Mouse (Mus musculus): ENCODE data around the gene Prr29. TPM values are rescaled to one million over a fixed set of nuclear protein-coding genes. Genes with fewer than 3 reads are reported as not detected.

The Prr29 gene
- total and polyA plus RNA-seq, 3 experiments, result 0.37 to 10.4 (median 0.48) TPM

DNA sequence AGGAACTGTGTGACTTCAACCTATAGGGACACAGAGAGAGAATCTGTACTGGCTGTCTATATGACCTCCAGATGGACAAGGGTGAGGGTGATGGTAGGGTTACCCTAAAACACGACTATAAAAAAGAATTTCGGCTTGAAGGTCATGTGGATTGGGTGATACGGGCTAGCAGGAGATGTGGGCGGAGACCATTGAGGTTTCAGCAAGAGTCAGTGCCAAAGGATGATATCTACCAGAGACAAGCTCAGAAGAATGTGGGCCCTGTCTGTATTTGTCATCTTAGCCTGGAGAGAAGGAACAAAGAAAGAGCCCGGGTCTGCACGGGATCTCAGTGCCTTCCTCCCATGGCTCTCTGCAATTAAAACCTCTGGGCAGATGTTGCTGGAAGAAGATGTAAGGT is 15.5 kb upstream of the Prr29 start:
- H3K9ac ChIP-seq (ENCODE audit: low read depth, low read length), result no peak overlapping the region
- no peaks in the 10 kb centered on the region for H3K36me3 ChIP-seq (ENCODE audit: control insufficient read depth, insufficient read depth, low read length)
- H3K79me2 ChIP-seq (replicated peaks; ENCODE audit: control insufficient read depth, insufficient read depth, low read length), result no peaks in the 10 kb centered on the region
- intact Hi-C loops (cut with DNase I), result no loop called here
- H3K27ac ChIP-seq, result no peak overlapping the region
- no peaks in the 10 kb centered on the region for H3K27me3 ChIP-seq (ENCODE audit: control insufficient read depth, insufficient read depth, low read length)
- no peak overlapping the region for H3K4me3 ChIP-seq
- DNase-seq, result no peak
- WGBS, result 65% methylated on average over 6 of the region's 6 CpGs
- H3K4me1 ChIP-seq (ENCODE audit: control insufficient read depth, insufficient read depth, low read length), result peaks cover 2% of the 10 kb centered on the region; the same call in 1 of the 2 replicates
- TF ChIP-seq POLR2A (IDR thresholded peaks at IDR 0.05; ENCODE audit: insufficient read depth, low read depth, low read length) (no peak), EP300 (IDR thresholded peaks at IDR 0.05; ENCODE audit: insufficient read depth, low read depth, low read length) (no peak), CTCF (IDR thresholded peaks at IDR 0.05) (no peak)

DNA sequence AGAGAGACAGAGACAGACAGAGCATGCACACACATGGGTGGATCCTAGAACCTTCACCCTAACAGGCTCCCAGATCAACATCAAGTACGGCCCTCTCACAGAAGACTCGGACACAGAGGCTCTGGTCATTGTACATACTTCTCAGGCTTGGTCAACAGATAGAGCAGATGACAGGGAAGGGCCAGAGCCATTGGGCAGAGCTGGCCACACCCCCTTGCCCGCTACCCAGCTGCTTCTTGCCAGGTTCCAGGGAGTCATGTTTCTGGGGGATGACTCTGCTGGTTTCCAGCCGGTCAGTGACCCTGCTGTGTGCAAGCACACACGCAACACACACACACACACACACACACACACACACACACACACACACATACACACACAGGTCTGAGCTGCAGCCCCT is 14.4 kb upstream of the Prr29 start:
- H3K9ac ChIP-seq (ENCODE audit: low read depth, low read length), result no peak overlapping the region
- peaks cover 4% of the 10 kb centered on the region; the same call in 1 of the 2 replicates for H3K4me1 ChIP-seq (ENCODE audit: control insufficient read depth, insufficient read depth, low read length)
- intact Hi-C loops (cut with DNase I), result no loop called here
- H3K27ac ChIP-seq, result no peak overlapping the region
- H3K79me2 ChIP-seq (replicated peaks; ENCODE audit: control insufficient read depth, insufficient read depth, low read length), result no peaks in the 10 kb centered on the region
- H3K36me3 ChIP-seq (ENCODE audit: control insufficient read depth, insufficient read depth, low read length), result no peaks in the 10 kb centered on the region
- no peak for TF ChIP-seq EP300 (IDR thresholded peaks at IDR 0.05; ENCODE audit: insufficient read depth, low read depth, low read length)
- no peak overlapping the region for H3K4me3 ChIP-seq
- DNase-seq, result no peak
- no peaks in the 10 kb centered on the region for H3K27me3 ChIP-seq (ENCODE audit: control insufficient read depth, insufficient read depth, low read length)
- WGBS, result 84% methylated on average over 5 of the region's 5 CpGs

DNA sequence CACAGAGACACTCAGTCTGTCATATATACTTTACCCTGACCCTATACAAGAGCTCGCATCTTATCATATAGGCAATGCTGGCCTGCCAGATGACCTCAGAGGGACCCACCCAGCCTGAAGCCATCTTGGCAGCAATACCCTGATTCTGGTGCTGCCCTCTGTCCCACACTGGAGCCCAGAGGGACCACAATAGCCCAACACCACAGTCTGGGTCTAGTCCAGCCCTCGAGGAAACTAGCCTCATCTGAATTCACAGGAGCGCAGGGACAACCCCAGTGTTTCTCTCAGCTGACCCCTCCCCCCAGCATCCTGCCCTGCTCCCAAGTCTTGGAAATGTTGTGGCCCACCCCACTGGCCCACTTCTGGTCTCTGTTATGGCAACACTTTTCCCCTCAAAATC is 14.0 kb upstream of the Prr29 start:
- H3K4me3 ChIP-seq, result no peak overlapping the region
- 72% methylated on average over 3 of the region's 3 CpGs for WGBS
- intact Hi-C loops (cut with DNase I), result no loop called here
- no peak overlapping the region for H3K9ac ChIP-seq (ENCODE audit: low read depth, low read length)
- TF ChIP-seq CTCF (IDR thresholded peaks at IDR 0.05), result no peak
- no peak for TF ChIP-seq POLR2A (IDR thresholded peaks at IDR 0.05; ENCODE audit: insufficient read depth, low read depth, low read length)
- TF ChIP-seq EP300 (IDR thresholded peaks at IDR 0.05; ENCODE audit: insufficient read depth, low read depth, low read length), result no peak
- peaks cover 4% of the 10 kb centered on the region; the same call in 1 of the 2 replicates for H3K4me1 ChIP-seq (ENCODE audit: control insufficient read depth, insufficient read depth, low read length)
- H3K27me3 ChIP-seq (ENCODE audit: control insufficient read depth, insufficient read depth, low read length), result no peaks in the 10 kb centered on the region
- H3K79me2 ChIP-seq (replicated peaks; ENCODE audit: control insufficient read depth, insufficient read depth, low read length), result no peaks in the 10 kb centered on the region
- no peaks in the 10 kb centered on the region for H3K36me3 ChIP-seq (ENCODE audit: control insufficient read depth, insufficient read depth, low read length)
- DNase-seq, result no peak
- no peak overlapping the region for H3K27ac ChIP-seq

DNA sequence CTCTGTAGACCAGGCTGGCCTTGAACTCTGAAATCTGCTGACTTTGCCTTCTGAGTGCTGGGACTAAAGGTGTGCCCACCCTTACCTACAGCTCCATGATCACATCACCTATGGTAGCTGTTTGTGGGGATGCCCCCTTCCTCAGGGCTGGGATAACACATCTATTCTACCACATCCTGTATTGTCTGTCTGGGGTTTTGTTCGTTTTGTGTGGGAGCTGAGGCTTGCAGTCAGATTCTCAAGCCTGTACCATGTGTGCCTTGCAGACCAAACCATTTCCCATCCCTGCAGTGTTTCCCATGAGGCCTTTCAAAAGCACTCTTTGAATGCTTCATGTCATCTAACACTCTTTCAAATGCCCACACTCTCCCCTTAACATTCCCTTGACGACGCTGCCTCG is 13.3 kb upstream of the Prr29 start:
- WGBS, result 71% methylated on average over 4 of the region's 4 CpGs
- TF ChIP-seq POLR2A (IDR thresholded peaks at IDR 0.05; ENCODE audit: insufficient read depth, low read depth, low read length), result no peak
- H3K27ac ChIP-seq, result no peak overlapping the region
- no peak overlapping the region for H3K9ac ChIP-seq (ENCODE audit: low read depth, low read length)
- no peaks in the 10 kb centered on the region for H3K27me3 ChIP-seq (ENCODE audit: control insufficient read depth, insufficient read depth, low read length)
- H3K4me1 ChIP-seq (ENCODE audit: control insufficient read depth, insufficient read depth, low read length), result peaks cover 4% of the 10 kb centered on the region; the same call in 1 of the 2 replicates
- H3K36me3 ChIP-seq (ENCODE audit: control insufficient read depth, insufficient read depth, low read length), result no peaks in the 10 kb centered on the region
- H3K4me3 ChIP-seq, result no peak overlapping the region
- no peaks in the 10 kb centered on the region for H3K79me2 ChIP-seq (replicated peaks; ENCODE audit: control insufficient read depth, insufficient read depth, low read length)
- intact Hi-C loops (cut with DNase I), result no loop called here
- DNase-seq, result no peak

DNA sequence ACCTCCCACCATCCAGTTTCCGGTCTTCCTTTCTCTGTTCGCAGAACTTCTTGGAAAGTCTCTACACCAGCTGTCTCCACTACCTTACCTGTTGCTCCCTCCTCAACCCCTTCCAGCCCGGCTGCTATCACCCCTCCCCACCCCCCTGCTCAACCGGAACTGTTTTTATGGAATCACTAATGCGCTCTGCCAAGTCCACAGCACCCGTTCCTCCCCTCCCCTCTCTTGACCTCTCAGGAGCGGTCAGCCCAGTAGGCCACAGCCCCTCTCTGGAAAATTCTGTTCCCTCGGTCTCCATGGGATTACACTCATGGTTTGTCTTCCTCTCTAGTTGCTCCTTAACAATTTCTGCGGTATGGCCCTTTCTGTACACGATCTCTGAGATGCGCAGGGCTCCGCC is 12.1 kb upstream of the Prr29 start, which contains the start of gene Scn4a:
Scn4a (minus strand) TSS at position 101 of the 400 bp plus-strand sequence.
- DNase-seq, result no peak
- no peaks in the 10 kb centered on the region for H3K36me3 ChIP-seq (ENCODE audit: control insufficient read depth, insufficient read depth, low read length)
- no peak for TF ChIP-seq CTCF (IDR thresholded peaks at IDR 0.05)
- no peak for TF ChIP-seq POLR2A (IDR thresholded peaks at IDR 0.05; ENCODE audit: insufficient read depth, low read depth, low read length)
- no peaks in the 10 kb centered on the region for H3K27me3 ChIP-seq (ENCODE audit: control insufficient read depth, insufficient read depth, low read length)
- no peak within 1 kb of the TSS for H3K4me3 ChIP-seq
- H3K4me1 ChIP-seq (ENCODE audit: control insufficient read depth, insufficient read depth, low read length), result peaks cover 4% of the 10 kb centered on the region; the same call in 1 of the 2 replicates
- intact Hi-C loops (cut with DNase I), result no loop called here
- 75% methylated on average over 12 of the region's 12 CpGs for WGBS
- H3K27ac ChIP-seq, result no peak within 1 kb of the TSS
- no peak within 1 kb of the TSS for H3K9ac ChIP-seq (ENCODE audit: low read depth, low read length)
- H3K79me2 ChIP-seq (replicated peaks; ENCODE audit: control insufficient read depth, insufficient read depth, low read length), result no peaks in the 10 kb centered on the region

DNA sequence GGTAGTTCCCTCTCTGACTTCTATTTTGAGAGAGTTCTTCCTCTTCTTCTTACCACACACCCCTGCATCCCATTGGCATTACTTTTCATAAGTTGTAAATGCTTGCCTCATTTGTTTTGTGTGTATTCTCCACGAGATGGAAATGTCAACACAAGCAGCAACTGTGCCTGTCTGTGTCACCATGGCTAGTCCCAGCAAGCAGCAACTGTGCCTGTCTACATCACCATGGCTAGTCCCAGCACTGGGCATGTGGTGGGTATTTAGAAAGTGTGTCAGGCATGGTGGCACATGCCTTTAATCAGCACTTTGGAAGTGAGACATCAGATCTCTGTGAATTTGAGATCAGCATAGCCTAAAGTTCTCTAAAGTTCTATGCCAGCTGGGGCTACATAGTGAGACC is 11.1 kb upstream of the Prr29 start:
- Histone ChIP-seq H3K4me1 (ENCODE audit: control insufficient read depth, insufficient read depth, low read length) (peaks cover 4% of the 10 kb centered on the region; the same call in 1 of the 2 replicates), H3K27me3 (ENCODE audit: control insufficient read depth, insufficient read depth, low read length) (no peaks in the 10 kb centered on the region), H3K79me2 (replicated peaks; ENCODE audit: control insufficient read depth, insufficient read depth, low read length) (no peaks in the 10 kb centered on the region), H3K36me3 (ENCODE audit: control insufficient read depth, insufficient read depth, low read length) (no peaks in the 10 kb centered on the region), H3K27ac (no peak overlapping the region), H3K4me3 (no peak overlapping the region), H3K9ac (ENCODE audit: low read depth, low read length) (no peak overlapping the region)
- 50% methylated on average over 1 of the region's 1 CpGs for WGBS
- DNase-seq, result no peak
- no peak for TF ChIP-seq CTCF (IDR thresholded peaks at IDR 0.05)
- TF ChIP-seq POLR2A (IDR thresholded peaks at IDR 0.05; ENCODE audit: insufficient read depth, low read depth, low read length), result no peak
- intact Hi-C loops (cut with DNase I), result no loop called here
